Mouse (Mus musculus) G1E (cell line): ENCODE results near the gene Tdrd7.

Experiments used
- CTCF ChIP-seq: IDR thresholded peaks from 2 replicates; pipeline ENCODE4 v1.5.1; 2012; ENCODE audit warnings: low read depth, low read length, inconsistent platforms, mixed read lengths
- GATA1 ChIP-seq: IDR thresholded peaks from 2 replicates; pipeline ENCODE4 v1.6.1; 2012; ENCODE audit warnings: borderline replicate concordance, low read length, inconsistent platforms, mixed read lengths

GRCm38 (mm10) chr4:45956706-45957105, 8.4 kb upstream of the Tdrd7 start:
- TF ChIP-seq GATA1: no peak
- no peak for TF ChIP-seq CTCF
